Mouse (Mus musculus): ENCODE measurements around the gene Sart3. TPM values are rescaled to one million over a fixed set of nuclear protein-coding genes. Genes with fewer than 3 reads are reported as not detected.
"Not testable (repeated sequence)": the region's sequence is repeated elsewhere in the genome, so short reads cannot be mapped to it uniquely, and the experiment has no call there.

The Sart3 gene
- total RNA-seq (2021), result 1 to 10 TPM; 8.0 to 9.2 TPM
- long read RNA-seq, experiment 1, full-length matches to known transcripts, result 6 of 14 reads
- long read RNA-seq, experiment 1, partial matches to known transcripts, result 4 of 14 reads
- long read RNA-seq, experiment 1, other reads (novel, unspliced or antisense), result 4 of 14 reads
- long read RNA-seq, experiment 2, full-length matches to known transcripts, result 15 of 21 reads
- long read RNA-seq, experiment 2, partial matches to known transcripts, result 1 of 21 reads
- long read RNA-seq, experiment 2, other reads (novel, unspliced or antisense), result 5 of 21 reads

GRCm38 (mm10) chr5:113772450-113772895 is at the start of gene Sart3, which contains the start of gene Iscu:
Gene Sart3 (minus strand): TSS chr5:113772510.
Gene Iscu (plus strand): TSS chr5:113772748.
- peak within 1 kb of the TSS; percentile 92 for H3K4me3 ChIP-seq
- H3K27ac ChIP-seq, result peak within 1 kb of the TSS; percentile 100
- intact Hi-C loops (cut with DNase I), result loop anchor here (2.0 to 5.0 kb wide), 2 partner anchors 36 to 180 kb away; no protein-coding TSS in a partner anchor
- DNase-seq, result peak; percentile 98
- TF ChIP-seq CTCF (IDR thresholded peaks at IDR 0.05), result no peak

GRCm38 (mm10) chr5:113818572-113818971 is 46.3 kb upstream of the Sart3 start:
- Histone ChIP-seq H3K27ac (no peak overlapping the region), H3K4me3 (no peak overlapping the region)
- intact Hi-C loops (cut with DNase I), result loop anchor here (5.0 kb wide), 1 partner anchor 451 kb away; no protein-coding TSS in a partner anchor
- DNase-seq, result no peak
- TF ChIP-seq CTCF (IDR thresholded peaks at IDR 0.05), result no peak

- intact Hi-C loops (cut with DNase I), result loop anchor here (1.0 to 5.0 kb wide), 2 partner anchors 42 to 448 kb away; no protein-coding TSS in a partner anchor
- H3K27ac ChIP-seq, result no peak overlapping the region
- TF ChIP-seq CTCF (IDR thresholded peaks at IDR 0.05), result peak; percentile 91
- H3K4me3 ChIP-seq, result no peak overlapping the region
- DNase-seq, result peak; percentile 85
Measured at GRCm38 (mm10) chr5:113815638-113816152, 43.4 kb upstream of the Sart3 start.

GRCm38 (mm10) chr5:113815041-113815389 is 42.7 kb upstream of the Sart3 start:
- intact Hi-C loops (cut with DNase I), result loop anchor here (1.0 to 5.0 kb wide), 2 partner anchors 42 to 448 kb away; no protein-coding TSS in a partner anchor
- H3K4me3 ChIP-seq, result no peak overlapping the region
- H3K27ac ChIP-seq, result no peak overlapping the region
- no peak for TF ChIP-seq CTCF (IDR thresholded peaks at IDR 0.05)
- no peak for DNase-seq

GRCm38 (mm10) chr5:113814111-113815040 is 42.1 kb upstream of the Sart3 start:
- intact Hi-C loops (cut with DNase I), result loop anchor here (1.0 to 5.0 kb wide), 2 partner anchors 41 to 447 kb away; no protein-coding TSS in a partner anchor
- DNase-seq, result no peak
- TF ChIP-seq CTCF (IDR thresholded peaks at IDR 0.05), result no peak

GRCm38 (mm10) chr5:113813608-113814007 is 41.3 kb upstream of the Sart3 start:
- peak; percentile 42 for TF ChIP-seq CTCF (IDR thresholded peaks at IDR 0.05)
- intact Hi-C loops (cut with DNase I), result no loop called here
- Histone ChIP-seq H3K27ac (no peak overlapping the region), H3K4me3 (no peak overlapping the region)
- DNase-seq, result no peak

More at GRCm38 (mm10) chr5:113814111-113815040, 42.1 kb upstream of the Sart3 start:
- Histone ChIP-seq H3K27ac (no peak overlapping the region), H3K4me3 (no peak overlapping the region)

GRCm38 (mm10) chr5:113812638-113813037 is 40.3 kb upstream of the Sart3 start:
- intact Hi-C loops (cut with DNase I), result no loop called here

GRCm38 (mm10) chr5:113811824-113812420 is 39.6 kb upstream of the Sart3 start:
- TF ChIP-seq CTCF (IDR thresholded peaks at IDR 0.05), result peak; percentile 45
- H3K4me3 ChIP-seq; intact Hi-C loops (cut with DNase I); H3K27ac ChIP-seq; DNase-seq: not testable (repeated sequence)

More at GRCm38 (mm10) chr5:113812638-113813037, 40.3 kb upstream of the Sart3 start:
- no peak overlapping the region for H3K27ac ChIP-seq
- DNase-seq, result no peak
- no peak for TF ChIP-seq CTCF (IDR thresholded peaks at IDR 0.05)
- no peak overlapping the region for H3K4me3 ChIP-seq

GRCm38 (mm10) chr5:113810111-113810510 is 37.8 kb upstream of the Sart3 start:
- no peak for TF ChIP-seq CTCF (IDR thresholded peaks at IDR 0.05)
- intact Hi-C loops (cut with DNase I), result no loop called here
- DNase-seq, result no peak
- no peak overlapping the region for H3K4me3 ChIP-seq
- no peak overlapping the region for H3K27ac ChIP-seq

GRCm38 (mm10) chr5:113808177-113808576 is 35.9 kb upstream of the Sart3 start:
- no peak for DNase-seq
- intact Hi-C loops (cut with DNase I), result no loop called here
- TF ChIP-seq CTCF (IDR thresholded peaks at IDR 0.05), result no peak
- Histone ChIP-seq H3K4me3 (no peak overlapping the region), H3K27ac (no peak overlapping the region)

- DNase-seq, result no peak
- TF ChIP-seq CTCF (IDR thresholded peaks at IDR 0.05), result no peak
- intact Hi-C loops (cut with DNase I), result no loop called here
- H3K27ac ChIP-seq, result no peak overlapping the region
- H3K4me3 ChIP-seq, result no peak overlapping the region
Measured at GRCm38 (mm10) chr5:113807712-113808111, 35.4 kb upstream of the Sart3 start.

- intact Hi-C loops (cut with DNase I), result no loop called here
- no peak for TF ChIP-seq CTCF (IDR thresholded peaks at IDR 0.05)
- no peak overlapping the region for H3K4me3 ChIP-seq
- H3K27ac ChIP-seq, result no peak overlapping the region
- no peak for DNase-seq
Measured at GRCm38 (mm10) chr5:113806414-113806813, 34.1 kb upstream of the Sart3 start.
